Mouse (Mus musculus): ENCODE results near the gene Arl2. TPM values are rescaled to one million over a fixed set of nuclear protein-coding genes. Genes with fewer than 3 reads are reported as not detected.

The Arl2 gene
- 37.1 and 38.0 TPM in 2 replicates for polyA plus RNA-seq (2015; fragmentation: Nextera tagmentation; extraction: Ambion mirVana)

- peak within 1 kb of the TSS; percentile 83 for H3K4me3 ChIP-seq (replicated peaks)
- H3K27me3 ChIP-seq: no peaks in the 10 kb centered on the region
- ATAC-seq (ENCODE audit: low read depth) (peak; percentile 76), DNase-seq (peak; percentile 81)
- peak within 1 kb of the TSS; percentile 98 for H3K4me2 ChIP-seq
- peak within 1 kb of the TSS; percentile 99 for H3K27ac ChIP-seq
- under 1% methylated on average over 15 of the region's 15 CpGs for WGBS (ENCODE audit: insufficient replicate concordance)
- H3K9ac ChIP-seq: peak within 1 kb of the TSS; percentile 90
- peaks cover 26% of the 10 kb centered on the region for H3K4me1 ChIP-seq (replicated peaks)
- peaks cover 11% of the 10 kb centered on the region for H3K36me3 ChIP-seq
- no peaks in the 10 kb centered on the region for H3K9me3 ChIP-seq (replicated peaks)
Measured at GRCm38 (mm10) chr19:6141394-6141749, at the start of gene Arl2. Arl2 (minus strand) TSS chr19:6141548.

- ATAC-seq (ENCODE audit: low read depth) (no peak), DNase-seq (no peak)
- Histone ChIP-seq H3K36me3 (no peaks in the 10 kb centered on the region), H3K9ac (no peak within 1 kb of the TSS), H3K27ac (no peak within 1 kb of the TSS), H3K4me2 (no peak within 1 kb of the TSS), H3K4me1 (replicated peaks) (no peaks in the 10 kb centered on the region), H3K27me3 (no peaks in the 10 kb centered on the region), H3K9me3 (replicated peaks) (no peaks in the 10 kb centered on the region), H3K4me3 (replicated peaks) (no peak within 1 kb of the TSS)
- WGBS (ENCODE audit: insufficient replicate concordance): 74% methylated on average over 23 of the region's 23 CpGs
Measured at GRCm38 (mm10) chr19:6184131-6184530, 42.8 kb upstream of the Arl2 start, which contains the start of gene Majin. Majin (plus strand) TSS chr19:6184388.

GRCm38 (mm10) chr19:6182534-6182933 lies 41.2 kb upstream of the Arl2 start:
- H3K4me1 ChIP-seq (replicated peaks): no peaks in the 10 kb centered on the region
- H3K27me3 ChIP-seq: no peaks in the 10 kb centered on the region
- no peak overlapping the region for H3K9ac ChIP-seq
- 22% methylated on average over 3 of the region's 3 CpGs for WGBS (ENCODE audit: insufficient replicate concordance)
- no peak for DNase-seq
- H3K9me3 ChIP-seq (replicated peaks): no peaks in the 10 kb centered on the region
- no peaks in the 10 kb centered on the region for H3K36me3 ChIP-seq
- ATAC-seq (ENCODE audit: low read depth): no peak
- H3K27ac ChIP-seq: no peak overlapping the region
- no peak overlapping the region for H3K4me2 ChIP-seq
- H3K4me3 ChIP-seq (replicated peaks): no peak overlapping the region

GRCm38 (mm10) chr19:6181629-6182028 lies 40.3 kb upstream of the Arl2 start:
- H3K27me3 ChIP-seq: no peaks in the 10 kb centered on the region
- no peak overlapping the region for H3K9ac ChIP-seq
- DNase-seq (no peak), ATAC-seq (ENCODE audit: low read depth) (no peak)
- H3K4me1 ChIP-seq (replicated peaks): no peaks in the 10 kb centered on the region
- WGBS (ENCODE audit: insufficient replicate concordance): 18% methylated on average over 5 of the region's 5 CpGs
- H3K36me3 ChIP-seq: no peaks in the 10 kb centered on the region
- no peak overlapping the region for H3K4me3 ChIP-seq (replicated peaks)
- H3K9me3 ChIP-seq (replicated peaks): no peaks in the 10 kb centered on the region
- no peak overlapping the region for H3K4me2 ChIP-seq
- no peak overlapping the region for H3K27ac ChIP-seq

GRCm38 (mm10) chr19:6178775-6179174 lies 37.4 kb upstream of the Arl2 start:
- ATAC-seq (ENCODE audit: low read depth): no peak
- no peaks in the 10 kb centered on the region for H3K9me3 ChIP-seq (replicated peaks)
- H3K36me3 ChIP-seq: no peaks in the 10 kb centered on the region
- H3K27ac ChIP-seq: no peak overlapping the region
- no peak overlapping the region for H3K9ac ChIP-seq
- no peak overlapping the region for H3K4me2 ChIP-seq
- H3K4me1 ChIP-seq (replicated peaks): no peaks in the 10 kb centered on the region
- no peaks in the 10 kb centered on the region for H3K27me3 ChIP-seq
- 78% methylated on average over 6 of the region's 6 CpGs for WGBS (ENCODE audit: insufficient replicate concordance)
- H3K4me3 ChIP-seq (replicated peaks): no peak overlapping the region
- no peak for DNase-seq

- 40% methylated on average over 5 of the region's 5 CpGs for WGBS (ENCODE audit: insufficient replicate concordance)
- Histone ChIP-seq H3K9me3 (replicated peaks) (no peaks in the 10 kb centered on the region), H3K4me2 (no peak overlapping the region), H3K4me3 (replicated peaks) (no peak overlapping the region), H3K36me3 (no peaks in the 10 kb centered on the region), H3K4me1 (replicated peaks) (no peaks in the 10 kb centered on the region), H3K27ac (no peak overlapping the region), H3K9ac (no peak overlapping the region), H3K27me3 (no peaks in the 10 kb centered on the region)
- ATAC-seq (ENCODE audit: low read depth) (no peak), DNase-seq (no peak)
Measured at GRCm38 (mm10) chr19:6174771-6175170, 33.4 kb upstream of the Arl2 start.

- WGBS (ENCODE audit: insufficient replicate concordance): 59% methylated on average over 8 of the region's 8 CpGs
- Histone ChIP-seq H3K4me1 (replicated peaks) (no peaks in the 10 kb centered on the region), H3K27me3 (no peaks in the 10 kb centered on the region), H3K27ac (no peak overlapping the region), H3K9ac (no peak overlapping the region), H3K4me2 (no peak overlapping the region), H3K9me3 (replicated peaks) (no peaks in the 10 kb centered on the region), H3K36me3 (no peaks in the 10 kb centered on the region), H3K4me3 (replicated peaks) (no peak overlapping the region)
- DNase-seq (no peak), ATAC-seq (ENCODE audit: low read depth) (no peak)
Measured at GRCm38 (mm10) chr19:6171215-6171614, 29.9 kb upstream of the Arl2 start.

GRCm38 (mm10) chr19:6166750-6167149 lies 25.4 kb upstream of the Arl2 start:
- no peak overlapping the region for H3K4me2 ChIP-seq
- DNase-seq (no peak), ATAC-seq (ENCODE audit: low read depth) (no peak)
- H3K27me3 ChIP-seq: peaks cover 6% of the 10 kb centered on the region
- H3K36me3 ChIP-seq: no peaks in the 10 kb centered on the region
- no peak overlapping the region for H3K4me3 ChIP-seq (replicated peaks)
- H3K27ac ChIP-seq: no peak overlapping the region
- no peaks in the 10 kb centered on the region for H3K9me3 ChIP-seq (replicated peaks)
- 59% methylated on average over 4 of the region's 4 CpGs for WGBS (ENCODE audit: insufficient replicate concordance)
- H3K9ac ChIP-seq: no peak overlapping the region
- peaks cover 11% of the 10 kb centered on the region for H3K4me1 ChIP-seq (replicated peaks)

GRCm38 (mm10) chr19:6163872-6164547 lies 22.7 kb upstream of the Arl2 start:
- no peak for DNase-seq
- peaks cover 11% of the 10 kb centered on the region for H3K4me1 ChIP-seq (replicated peaks)
- H3K9me3 ChIP-seq (replicated peaks): no peaks in the 10 kb centered on the region
- H3K9ac ChIP-seq: no peak overlapping the region
- 55% methylated on average over 10 of the region's 10 CpGs for WGBS (ENCODE audit: insufficient replicate concordance)
- no peak overlapping the region for H3K4me3 ChIP-seq (replicated peaks)
- no peak overlapping the region for H3K27ac ChIP-seq
- no peaks in the 10 kb centered on the region for H3K36me3 ChIP-seq
- no peak overlapping the region for H3K4me2 ChIP-seq
- no peak for ATAC-seq (ENCODE audit: low read depth)
- H3K27me3 ChIP-seq: peaks cover 9% of the 10 kb centered on the region

GRCm38 (mm10) chr19:6157220-6157619 lies 15.9 kb upstream of the Arl2 start:
- H3K9ac ChIP-seq: no peak overlapping the region
- H3K9me3 ChIP-seq (replicated peaks): no peaks in the 10 kb centered on the region
- no peak overlapping the region for H3K4me2 ChIP-seq
- H3K27me3 ChIP-seq: peaks cover 10% of the 10 kb centered on the region; the same call in 1 of the 2 replicates
- 28% methylated on average over 6 of the region's 6 CpGs for WGBS (ENCODE audit: insufficient replicate concordance)
- no peak for DNase-seq
- H3K27ac ChIP-seq: no peak overlapping the region
- ATAC-seq (ENCODE audit: low read depth): no peak
- peaks cover 11% of the 10 kb centered on the region; the same call in 1 of the 2 replicates for H3K4me1 ChIP-seq (replicated peaks)
- no peaks in the 10 kb centered on the region for H3K36me3 ChIP-seq
- H3K4me3 ChIP-seq (replicated peaks): no peak overlapping the region

GRCm38 (mm10) chr19:6156372-6156771 lies 15.0 kb upstream of the Arl2 start:
- Histone ChIP-seq H3K9me3 (replicated peaks) (no peaks in the 10 kb centered on the region), H3K4me3 (replicated peaks) (no peak overlapping the region), H3K36me3 (no peaks in the 10 kb centered on the region), H3K4me1 (replicated peaks) (peaks cover 11% of the 10 kb centered on the region; the same call in 1 of the 2 replicates), H3K27me3 (peaks cover 4% of the 10 kb centered on the region; the same call in 1 of the 2 replicates), H3K9ac (no peak overlapping the region), H3K27ac (no peak overlapping the region), H3K4me2 (no peak overlapping the region)
- no peak for DNase-seq
- 60% methylated on average over 8 of the region's 8 CpGs for whole genome bisulfite sequencing (ENCODE audit: insufficient replicate concordance)
- no peak for ATAC-seq (ENCODE audit: low read depth)

GRCm38 (mm10) chr19:6155174-6155573 lies 13.8 kb upstream of the Arl2 start:
- ATAC-seq (ENCODE audit: low read depth) (peak; percentile 68), DNase-seq (no peak)
- Histone ChIP-seq H3K27me3 (peaks cover 4% of the 10 kb centered on the region; the same call in 1 of the 2 replicates), H3K9me3 (replicated peaks) (no peaks in the 10 kb centered on the region), H3K4me3 (replicated peaks) (no peak overlapping the region), H3K27ac (no peak overlapping the region), H3K36me3 (no peaks in the 10 kb centered on the region), H3K4me2 (no peak overlapping the region), H3K4me1 (replicated peaks) (peaks cover 11% of the 10 kb centered on the region; the same call in 1 of the 2 replicates), H3K9ac (no peak overlapping the region)
- 60% methylated on average over 9 of the region's 9 CpGs for WGBS (ENCODE audit: insufficient replicate concordance)
